Mouse (Mus musculus) urinary bladder, postnatal 25 days (tissue): ENCODE results near the gene Gas2l3.
A peak's percentile ranks its signal among the peaks of the same experiment; 100 is the strongest.

Experiments
- DNase-seq: peaks from one replicate; pipeline ENCODE4 v3.0.0; 2022; ENCODE audit warnings: low spot score

Gene Gas2l3

DNA sequence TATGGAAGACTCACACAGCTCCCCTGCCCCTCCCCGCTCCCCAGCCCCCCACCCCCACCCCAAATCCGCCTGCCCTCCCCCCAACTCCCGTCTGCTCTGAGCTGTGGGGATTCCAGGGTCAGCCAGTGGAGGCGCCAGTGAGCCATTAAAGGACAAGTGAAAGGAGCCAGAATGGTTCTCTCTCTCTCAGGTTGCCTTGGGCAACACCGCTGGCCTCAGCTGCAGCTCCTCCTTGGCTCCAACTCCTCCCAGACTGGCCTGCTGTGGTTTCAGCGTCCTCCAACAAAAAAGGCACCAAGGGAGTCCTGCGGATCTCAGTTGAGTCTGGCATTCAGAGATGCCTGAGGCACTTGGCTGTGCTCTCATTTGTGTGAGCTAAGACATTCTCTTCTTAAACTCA lies 47.9 kb downstream of the Gas2l3 start:
- peak; percentile 26 for DNase-seq

DNA sequence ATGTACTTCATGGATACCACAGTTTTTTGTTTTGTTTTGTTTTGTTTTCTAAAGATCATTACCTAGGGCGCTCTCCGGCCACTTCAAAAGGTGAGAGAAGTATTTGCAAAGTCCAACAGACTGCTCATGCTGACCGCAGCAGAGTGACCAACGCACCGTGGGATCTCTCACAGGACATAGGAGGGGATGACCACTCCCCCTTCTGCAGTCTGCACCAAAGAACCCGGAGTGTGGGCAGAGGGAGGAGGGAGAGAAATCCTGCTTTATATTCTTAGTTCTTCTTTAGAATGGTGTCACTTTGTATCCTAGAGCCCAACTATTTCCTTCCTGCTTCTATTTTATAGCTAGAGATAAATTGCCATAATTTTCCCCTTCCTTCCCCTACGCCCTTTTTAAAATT lies 48.4 kb downstream of the Gas2l3 start:
- no peak for DNase-seq

DNA sequence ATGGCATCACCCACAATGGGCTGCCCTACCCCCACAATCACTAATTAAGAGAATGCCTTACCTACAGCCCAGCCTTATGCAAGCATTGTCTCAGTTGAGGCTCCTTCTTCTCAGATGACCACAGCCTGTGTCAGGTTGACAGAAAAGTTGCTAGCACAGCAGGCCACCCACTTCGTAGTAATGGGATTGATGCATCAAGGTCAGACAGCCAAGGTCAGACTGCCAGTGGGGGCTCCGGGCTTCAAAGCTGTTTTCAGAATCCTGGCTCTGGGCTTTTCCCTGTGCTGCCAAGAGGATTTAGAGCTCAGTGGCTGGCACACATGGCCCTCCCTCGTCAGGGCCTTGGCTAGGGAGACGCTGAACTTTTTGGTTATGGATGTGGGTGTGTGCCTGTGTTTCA lies 51.1 kb downstream of the Gas2l3 start:
- DNase-seq: no peak

DNA sequence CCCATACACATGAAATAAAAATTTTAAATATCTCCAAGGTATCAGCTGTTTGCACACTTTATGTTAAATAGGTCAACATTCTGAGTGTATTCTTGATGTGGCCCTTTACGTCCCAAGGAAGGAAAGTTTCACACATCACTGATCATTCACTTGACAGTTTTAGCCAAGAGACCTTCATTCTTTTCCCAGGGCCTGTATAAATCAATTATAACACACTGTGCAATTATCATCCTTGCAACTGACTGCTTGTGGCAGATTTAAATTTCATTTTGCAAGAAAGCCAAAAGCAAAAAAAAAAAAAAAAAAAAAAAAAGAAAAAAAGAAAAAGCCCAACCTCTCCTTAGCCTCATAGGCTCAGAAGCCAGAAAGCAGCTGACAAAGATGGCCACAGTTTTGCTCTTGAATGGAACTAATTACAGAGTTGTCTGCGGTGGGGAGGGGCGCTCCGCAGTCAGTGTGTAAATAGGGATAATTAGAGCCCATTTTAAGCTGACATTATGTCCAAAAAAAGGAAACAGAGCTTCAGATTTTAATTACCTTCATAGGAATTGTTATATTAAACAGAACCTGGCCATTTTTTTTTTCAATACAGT lies 52.1 kb downstream of the Gas2l3 start:
- DNase-seq: no peak

DNA sequence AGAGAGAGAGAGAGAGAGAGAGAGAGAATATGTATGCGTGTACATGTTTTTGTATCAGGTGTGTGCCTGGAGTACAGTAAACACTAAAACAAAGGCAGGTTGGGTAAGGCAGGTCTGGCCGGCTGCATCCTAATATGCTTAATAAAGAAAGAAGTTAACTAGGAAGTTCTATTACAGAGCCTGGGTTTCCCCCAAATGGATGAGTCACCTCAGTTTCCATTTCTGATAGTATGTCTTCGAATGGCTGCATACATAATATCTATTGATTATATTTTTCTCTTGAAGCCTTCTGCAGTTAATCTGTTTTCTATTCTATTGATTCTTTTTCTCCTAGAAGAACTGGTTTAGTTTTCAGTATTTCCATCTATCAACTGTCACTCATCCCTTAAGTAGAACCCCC lies 57.3 kb downstream of the Gas2l3 start:
- DNase-seq: no peak

DNA sequence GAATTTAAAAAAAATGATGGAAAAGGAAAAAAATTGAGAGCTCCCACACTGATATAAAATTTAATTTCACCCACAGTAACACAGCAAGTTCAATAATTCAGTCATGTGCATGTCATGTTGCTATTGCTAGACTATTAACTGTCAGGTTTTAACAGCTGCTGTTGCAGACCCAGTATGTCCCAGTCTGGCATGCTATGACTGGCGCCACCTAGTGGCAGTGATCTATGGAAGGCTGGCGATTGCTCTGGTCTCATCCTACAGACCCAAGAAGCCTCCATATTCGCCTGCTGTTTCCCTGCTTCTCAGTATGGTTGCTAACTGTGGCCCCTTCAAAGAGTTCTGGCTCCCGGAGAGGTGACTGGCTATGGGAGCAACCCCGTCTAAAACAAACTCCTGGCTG lies 60.3 kb downstream of the Gas2l3 start:
- DNase-seq: peak; percentile 76

DNA sequence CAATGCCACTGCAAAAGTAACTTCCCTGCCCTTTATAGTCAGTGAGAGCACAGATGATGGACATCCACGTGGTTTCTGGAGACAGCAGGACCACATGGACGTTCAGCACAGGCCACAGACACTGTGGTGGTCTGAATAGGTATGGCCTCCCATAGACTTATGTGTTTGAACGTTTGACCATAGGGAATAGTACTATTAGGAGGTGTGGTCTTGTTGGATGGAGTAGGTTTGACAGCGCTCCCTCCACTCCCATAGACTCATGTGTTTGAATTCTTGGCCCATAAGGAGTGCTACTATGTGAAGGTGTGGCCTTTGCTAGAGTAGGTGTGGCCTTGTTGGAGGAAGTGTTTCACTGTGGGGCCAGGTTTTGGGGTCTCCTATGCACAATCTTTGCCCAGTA lies 66.0 kb downstream of the Gas2l3 start:
- no peak for DNase-seq

DNA sequence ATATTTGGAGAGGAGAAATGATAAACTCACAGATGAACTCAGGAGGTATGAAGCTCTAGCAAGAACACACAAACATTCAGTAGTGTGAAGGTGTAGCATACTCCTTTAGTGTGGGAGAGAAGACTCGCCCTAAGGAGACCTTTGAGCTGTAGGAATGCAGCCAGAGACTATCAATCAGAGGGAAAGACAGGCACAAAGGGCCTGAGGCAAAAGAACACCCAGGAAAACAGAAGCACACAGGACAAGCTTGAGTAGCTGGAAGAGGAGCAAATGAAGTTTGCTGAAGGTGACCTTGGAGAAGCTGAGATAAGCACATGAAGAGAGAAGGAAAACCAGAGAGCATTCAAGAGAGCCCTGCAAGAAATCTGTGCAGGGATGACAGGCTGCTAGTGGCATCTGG lies 73.7 kb downstream of the Gas2l3 start:
- no peak for DNase-seq

DNA sequence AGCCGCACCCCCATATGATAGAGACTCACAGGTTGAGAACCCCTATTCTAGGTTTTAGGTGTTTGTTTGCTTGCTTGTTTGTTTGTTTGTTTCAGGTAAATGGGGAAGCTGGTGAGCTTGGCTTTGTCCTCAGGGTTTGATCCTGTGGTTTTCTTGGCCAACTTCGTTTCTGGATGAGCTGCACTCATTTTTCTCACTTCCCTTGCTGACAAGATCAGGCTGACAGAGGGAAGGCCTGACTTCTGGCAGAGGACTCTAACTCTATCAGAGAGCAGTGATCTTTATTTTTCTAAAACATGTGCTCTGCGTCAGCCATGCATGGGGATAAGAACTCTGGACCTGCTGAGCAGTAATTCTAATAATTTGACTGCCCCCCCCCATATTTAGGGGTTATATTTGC lies 84.8 kb downstream of the Gas2l3 start:
- DNase-seq: no peak
